Mouse (Mus musculus): ENCODE data around the gene Sik3.
A peak's percentile ranks its signal among the peaks of the same experiment; 100 is the strongest.

Gene Sik3

GRCm38 (mm10) chr9:46188370-46188769 lies 175.8 kb downstream of the Sik3 start:
- no peak for DNase-seq (ENCODE audit: low read depth, low spot score)

DNA sequence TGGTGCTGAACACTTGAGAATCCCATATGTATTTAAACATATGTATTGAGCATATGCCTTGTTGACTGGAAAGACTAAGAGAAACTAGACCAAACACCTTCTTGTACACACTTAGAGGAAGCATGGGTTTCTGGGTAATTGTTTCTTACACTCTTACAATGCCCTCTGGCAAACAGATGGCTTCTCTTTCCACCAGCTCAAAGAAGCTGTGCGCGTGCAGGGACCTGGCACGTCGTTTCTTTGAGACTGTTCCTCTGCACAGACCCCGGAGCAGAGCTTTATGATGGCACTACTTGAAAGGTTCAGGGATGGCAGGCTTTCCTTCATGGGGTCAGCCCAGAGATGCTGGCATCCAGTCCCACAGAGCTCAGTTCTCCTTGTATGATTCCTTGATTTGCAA lies 176.3 kb downstream of the Sik3 start:
- peak; percentile 52 for DNase-seq (ENCODE audit: low read depth, low spot score)

DNA sequence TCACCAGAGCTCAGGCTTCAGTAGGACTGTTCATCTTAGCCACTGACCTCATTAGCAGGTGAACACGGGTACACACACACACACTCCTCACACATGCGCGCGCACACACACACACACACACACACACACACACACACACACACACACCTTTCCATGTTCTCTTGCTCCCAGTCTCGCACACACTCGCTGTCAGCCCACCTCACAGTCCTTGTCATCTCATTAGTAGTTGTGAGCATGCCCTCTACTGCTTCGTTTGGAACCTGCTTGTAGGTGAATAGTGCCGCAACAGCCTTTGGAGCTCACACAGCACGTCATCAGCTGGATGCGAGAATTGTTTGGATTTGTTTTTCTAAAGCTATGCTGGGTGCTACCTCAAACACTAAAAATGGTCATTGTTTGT lies 176.8 kb downstream of the Sik3 start:
- no peak for DNase-seq (ENCODE audit: low read depth, low spot score)

DNA sequence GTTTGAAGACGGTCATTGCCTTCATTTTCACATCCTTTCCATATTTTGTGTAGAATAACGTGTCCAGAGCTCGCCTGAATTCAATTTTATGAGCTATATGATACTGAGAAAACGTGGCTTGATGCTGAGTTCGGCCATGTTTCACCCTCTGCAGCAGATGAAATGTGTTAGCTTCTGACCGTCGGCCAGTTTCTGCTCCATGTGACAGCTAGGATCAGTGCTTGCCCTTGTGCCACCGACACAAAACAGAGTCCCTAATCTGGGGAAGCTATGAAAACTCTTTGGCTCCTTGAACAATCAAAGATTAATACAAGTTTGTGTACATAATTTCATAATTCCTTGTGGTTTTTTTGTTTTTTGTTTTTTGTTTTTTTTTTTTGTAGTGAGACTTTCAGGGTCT lies 178.6 kb downstream of the Sik3 start:
- no peak for DNase-seq (ENCODE audit: low read depth, low spot score)

- peak; percentile 48 for DNase-seq (ENCODE audit: low read depth, low spot score)
Observed at GRCm38 (mm10) chr9:46191644-46192043, 179.0 kb downstream of the Sik3 start.

GRCm38 (mm10) chr9:46192642-46193041 lies 180.0 kb downstream of the Sik3 start:
- no peak for DNase-seq (ENCODE audit: low read depth, low spot score)

GRCm38 (mm10) chr9:46194809-46195208 lies 182.2 kb downstream of the Sik3 start:
- no peak for DNase-seq (ENCODE audit: low read depth, low spot score)

DNA sequence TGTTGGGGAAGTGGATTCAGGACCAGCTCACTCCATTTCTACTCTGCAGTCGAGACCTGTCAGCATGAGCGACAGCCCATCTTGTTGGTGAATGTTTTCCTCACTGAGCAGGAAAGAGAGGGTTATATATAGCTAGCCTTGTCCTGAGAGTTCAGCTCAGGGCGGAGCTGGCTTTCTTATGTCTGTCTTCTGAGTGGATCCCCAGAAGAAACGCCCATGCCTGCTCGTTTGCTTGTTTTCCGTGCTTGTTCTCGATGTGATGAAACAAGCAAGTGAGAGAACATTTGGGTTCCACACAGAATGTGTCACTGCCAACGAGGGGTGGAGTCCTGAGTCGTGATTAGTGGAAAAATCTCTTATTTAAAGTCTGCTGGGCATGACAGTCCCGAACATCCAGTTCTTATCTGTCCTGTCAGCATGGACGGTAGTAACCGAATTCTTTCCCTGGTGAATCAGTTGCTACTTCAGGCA lies 184.1 kb downstream of the Sik3 start:
- DNase-seq (ENCODE audit: low read depth, low spot score): no peak

DNA sequence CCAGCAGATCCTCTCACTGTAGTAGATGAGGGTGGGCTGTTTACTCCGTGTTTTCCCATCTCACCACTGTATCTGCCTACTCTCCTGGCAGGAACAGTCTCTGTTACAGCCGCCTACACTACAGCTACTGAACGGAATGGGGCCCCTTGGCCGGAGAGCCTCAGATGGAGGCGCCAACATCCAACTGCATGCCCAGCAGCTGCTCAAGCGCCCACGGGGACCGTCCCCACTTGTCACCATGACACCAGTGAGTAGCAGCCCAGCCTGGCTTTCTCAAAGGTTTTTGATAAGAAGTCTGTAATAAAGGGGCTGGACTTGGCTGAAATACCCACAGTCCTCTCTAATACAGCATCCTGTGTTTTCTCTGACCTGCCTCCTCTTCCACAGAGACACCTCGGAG lies 185.8 kb downstream of the Sik3 start:
- DNase-seq (ENCODE audit: low read depth, low spot score): no peak

DNA sequence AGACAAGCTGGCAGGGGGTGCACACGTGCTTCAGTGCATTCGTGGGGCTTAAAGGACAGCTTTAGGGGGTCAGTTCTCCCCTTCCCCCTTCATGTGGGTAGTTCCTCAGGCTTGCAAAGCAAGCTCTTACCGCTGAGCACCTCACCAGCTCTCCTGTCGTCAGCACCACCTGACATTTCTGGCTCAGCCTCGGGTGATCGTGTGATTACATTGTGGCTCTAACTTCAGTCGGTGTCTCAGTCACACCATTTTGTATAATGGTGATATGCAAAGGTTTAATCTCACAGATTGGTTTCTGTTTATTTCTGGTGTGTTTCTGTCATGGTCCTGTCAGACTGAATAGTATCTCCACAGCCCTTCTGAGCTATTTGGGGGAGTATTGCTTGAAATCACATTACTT lies 186.3 kb downstream of the Sik3 start:
- no peak for DNase-seq (ENCODE audit: low read depth, low spot score)

DNA sequence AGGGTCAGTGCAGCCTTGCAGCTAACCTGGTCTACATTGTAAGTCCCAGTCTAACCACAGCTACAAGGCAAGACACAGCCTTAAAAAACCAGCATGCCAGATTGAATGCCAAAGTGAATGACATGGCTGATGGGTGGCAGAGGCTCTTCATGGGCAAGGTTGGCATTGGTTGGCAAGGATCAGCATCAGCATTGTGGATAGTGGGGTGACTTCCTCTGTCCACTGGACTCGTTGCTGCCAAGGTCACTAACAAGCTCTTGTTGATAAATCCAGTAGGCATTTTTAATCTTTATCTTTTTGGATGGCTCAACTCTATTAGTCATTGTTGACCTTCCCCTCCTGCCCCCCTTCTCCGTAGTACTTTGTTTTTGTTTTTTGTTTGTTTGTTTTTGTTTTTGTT lies 187.0 kb downstream of the Sik3 start:
- no peak for DNase-seq (ENCODE audit: low read depth, low spot score)

DNA sequence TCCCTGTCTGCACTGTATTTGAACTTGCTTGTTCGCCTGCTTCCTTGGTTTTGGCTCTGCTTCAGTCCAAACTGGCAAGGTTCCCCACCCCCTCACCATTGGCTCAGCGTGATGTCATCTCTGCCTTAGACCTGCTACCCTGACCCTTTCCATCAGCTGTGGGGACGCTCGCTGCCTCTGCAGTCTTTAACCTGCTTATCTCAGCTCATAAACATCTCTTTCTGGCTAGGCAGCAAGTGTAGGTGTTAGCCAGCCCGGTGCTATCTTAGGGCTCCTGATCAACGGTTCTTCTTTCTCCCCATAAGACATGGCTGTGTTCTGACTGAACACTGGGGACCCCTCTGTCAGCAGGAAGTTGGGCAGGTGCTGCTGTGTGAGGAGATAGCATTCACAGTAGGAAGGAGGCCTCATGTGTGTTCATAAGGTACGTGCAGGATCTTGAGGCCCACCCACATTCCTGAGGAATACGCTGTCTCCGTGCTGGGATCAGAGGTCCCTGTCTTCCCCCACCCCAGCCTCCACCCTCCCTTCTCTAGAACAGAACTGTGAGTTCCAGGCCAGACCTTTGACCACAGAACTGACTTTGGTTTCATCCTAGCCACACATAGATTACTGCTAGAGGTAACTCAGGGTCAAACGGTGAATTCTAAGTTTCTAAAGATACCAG lies 194.3 kb downstream of the Sik3 start:
- no peak for DNase-seq (ENCODE audit: low read depth, low spot score)

DNA sequence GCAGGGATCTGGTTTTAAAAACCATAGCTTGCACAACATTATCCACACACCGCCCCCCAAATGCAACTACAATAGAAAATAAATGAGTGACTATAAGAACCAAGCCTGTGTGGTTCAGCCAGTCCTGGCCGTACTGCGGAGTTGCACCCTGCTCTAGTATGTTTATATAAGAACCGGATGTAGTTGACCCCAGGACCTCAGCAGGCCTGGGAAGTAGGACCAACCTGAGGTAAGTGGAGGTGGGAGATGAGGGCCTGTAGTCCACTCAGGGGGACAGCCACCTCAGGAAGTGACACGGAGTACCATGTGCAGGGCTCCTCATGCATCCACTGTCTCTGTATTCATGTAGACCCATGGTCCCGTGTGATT lies 194.9 kb downstream of the Sik3 start:
- no peak for DNase-seq (ENCODE audit: low read depth, low spot score)

DNA sequence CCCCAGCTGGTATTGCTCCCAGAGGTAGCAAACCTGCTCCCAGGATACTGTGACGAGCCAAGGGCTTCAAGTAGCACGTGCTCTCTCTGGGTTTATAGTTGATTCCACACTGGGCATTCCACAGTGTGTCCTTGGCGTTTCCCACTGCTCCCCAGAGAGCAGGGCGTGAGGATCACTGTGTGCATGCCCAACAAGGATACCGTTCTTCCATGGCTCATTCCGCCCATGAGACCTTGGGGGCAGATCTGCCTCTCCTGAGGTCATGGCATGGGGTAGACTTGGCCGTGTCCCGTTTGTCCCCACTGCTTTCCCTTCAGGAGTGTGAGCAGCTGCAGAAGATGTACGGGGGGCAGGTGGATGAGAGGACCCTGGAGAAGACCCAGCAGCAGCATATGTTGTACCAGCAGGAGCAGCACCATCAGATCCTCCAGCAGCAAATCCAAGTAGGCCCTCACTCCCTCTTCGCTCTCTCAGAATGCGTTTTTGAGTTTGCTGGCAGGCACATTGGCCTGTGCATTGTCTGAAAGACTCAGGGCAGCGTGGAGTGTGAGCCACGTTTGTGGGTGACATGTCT lies 195.9 kb downstream of the Sik3 start:
- DNase-seq (ENCODE audit: low read depth, low spot score): no peak

- no peak for DNase-seq (ENCODE audit: low read depth, low spot score)
Observed at GRCm38 (mm10) chr9:46210473-46210872, 197.9 kb downstream of the Sik3 start.

DNA sequence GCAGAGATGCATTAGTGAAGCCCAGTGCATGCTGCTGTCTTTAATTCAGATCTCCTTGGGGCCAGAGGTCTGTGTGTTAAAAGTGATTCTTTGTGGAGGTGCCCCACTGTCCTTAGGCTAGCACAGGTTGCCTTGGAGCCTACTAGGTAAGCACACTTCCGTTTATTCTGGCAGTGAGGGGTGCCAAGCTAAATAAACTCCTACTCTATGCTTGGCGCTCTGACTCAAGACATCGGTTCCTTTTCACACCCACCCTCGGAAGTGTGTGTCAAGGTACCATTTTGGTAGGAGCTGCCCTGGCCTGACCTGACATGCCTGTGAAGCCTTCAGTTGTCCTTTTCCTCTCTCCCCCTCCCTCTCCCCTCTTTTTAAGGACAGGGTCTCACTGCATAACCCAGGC lies 201.7 kb downstream of the Sik3 start:
- DNase-seq (ENCODE audit: low read depth, low spot score): no peak

GRCm38 (mm10) chr9:46214946-46215337 lies 202.3 kb downstream of the Sik3 start:
- DNase-seq (ENCODE audit: low read depth, low spot score): no peak

GRCm38 (mm10) chr9:46215338-46216322 lies 203.0 kb downstream of the Sik3 start:
- DNase-seq (ENCODE audit: low read depth, low spot score): no peak

GRCm38 (mm10) chr9:46216744-46217470 lies 204.3 kb downstream of the Sik3 start:
- no peak for DNase-seq (ENCODE audit: low read depth, low spot score)

DNA sequence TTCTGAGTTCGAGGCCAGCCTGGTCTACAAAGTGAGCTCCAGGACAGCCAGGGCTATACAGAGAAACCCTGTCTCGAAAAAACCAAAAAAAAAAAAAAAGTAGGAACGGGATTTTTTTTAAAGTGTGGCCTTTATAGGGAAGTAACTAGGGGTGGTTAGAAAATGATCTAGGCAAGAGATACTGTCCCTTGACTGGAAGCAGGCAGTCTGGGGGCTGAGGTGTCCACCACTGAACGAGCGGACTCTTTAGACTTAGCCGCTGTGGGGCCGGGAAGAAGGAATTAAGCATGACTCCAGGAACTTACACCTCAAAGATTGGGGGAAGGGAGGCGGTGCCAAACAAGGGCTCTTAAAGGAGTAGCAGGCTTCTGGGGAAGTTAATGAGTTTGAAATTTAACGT lies 205.6 kb downstream of the Sik3 start:
- no peak for DNase-seq (ENCODE audit: low read depth, low spot score)

- DNase-seq (ENCODE audit: low read depth, low spot score): no peak
Observed at GRCm38 (mm10) chr9:46223090-46223489, 210.5 kb downstream of the Sik3 start.

DNA sequence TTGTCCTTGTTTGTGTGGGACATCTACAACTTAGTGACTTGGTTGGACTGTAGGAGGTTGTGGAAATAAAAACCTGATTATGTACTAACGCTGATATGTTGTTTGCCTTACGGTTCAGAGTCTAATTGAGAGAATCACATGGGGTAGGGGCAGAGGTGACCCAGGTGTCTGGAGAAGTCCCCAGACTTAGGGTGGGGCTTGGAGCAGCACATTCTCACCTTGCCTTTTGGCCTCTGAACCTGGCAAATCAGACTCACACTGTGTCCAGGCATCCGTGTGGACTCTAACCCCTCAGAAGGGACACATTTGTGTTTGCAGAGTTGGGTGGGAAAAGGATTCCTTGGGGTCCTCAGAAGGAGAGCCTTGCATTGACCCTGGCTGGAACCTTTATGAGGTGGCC lies 211.5 kb downstream of the Sik3 start:
- DNase-seq (ENCODE audit: low read depth, low spot score): no peak
